Mouse (Mus musculus) midbrain, embryonic 10.5 days (tissue): ENCODE results near the gene Laptm5. TPM values are rescaled to one million over a fixed set of nuclear protein-coding genes. Genes with fewer than 3 reads are reported as not detected.

Source experiments
- DNase-seq: peaks from one replicate; pipeline ENCODE4 v3.0.0-alpha.2; 2017; ENCODE audit warnings: low spot score
- H3K27ac ChIP-seq: fragments of 300-500 bp; sonication (generic); replicated peaks from 2 replicates; pipeline ENCODE4 v1.5.1; 2016; ENCODE audit warnings: mild to moderate bottlenecking
- H3K27me3 ChIP-seq: fragments of 300-500 bp; sonication (generic); 2 replicates; pipeline ENCODE4 v1.6.1; 2016; ENCODE audit warnings: low read depth, mild to moderate bottlenecking; ENCODE audit not compliant: poor library complexity, severe bottlenecking
- H3K36me3 ChIP-seq: fragments of 300-500 bp; sonication (generic); 2 replicates; pipeline ENCODE4 v1.6.1; 2016; ENCODE audit warnings: mild to moderate bottlenecking, moderate library complexity
- H3K4me1 ChIP-seq: fragments of 300-500 bp; sonication (generic); 2 replicates; pipeline ENCODE4 v1.6.1; 2016
- H3K4me3 ChIP-seq: fragments of 300-500 bp; sonication (generic); 2 replicates; pipeline ENCODE4 v1.5.1; 2016; ENCODE audit warnings: mild to moderate bottlenecking, moderate library complexity
- H3K9me3 ChIP-seq: fragments of 300-500 bp; sonication (generic); replicated peaks from 2 replicates; pipeline ENCODE4 v1.6.1; 2016; ENCODE audit warnings: mild to moderate bottlenecking
- WGBS: fragments of 180-500 bp; shearing (Covaris S2); methylation state at CpG from one replicate; pipeline ENCODE4 v1.1.7; 2016; 5-methylcytosine and 5-hydroxymethylcytosine counted together
- polyA plus RNA-seq: library from polyadenylated mRNA; unstranded; fragments of >200 nt; fragmentation: Nextera tagmentation; extraction: Ambion mirVana; gene quantifications from 2 replicates; pipeline ENCODE4 v1.2.1, GENCODE M21; 2016

Gene Laptm5
- polyA plus RNA-seq, 1 experiment from 2014 or later: 16.7 TPM

- Histone ChIP-seq H3K27me3 (no peaks in the 10 kb centered on the region), H3K4me1 (peaks cover 42% of the 10 kb centered on the region), H3K9me3 (no peaks in the 10 kb centered on the region), H3K36me3 (no peaks in the 10 kb centered on the region), H3K4me3 (no peak overlapping the region), H3K27ac (no peak overlapping the region)
- 60% methylated on average over 7 of the region's 7 CpGs for whole genome bisulfite sequencing
- DNase-seq: no peak
Measured at GRCm38 (mm10) chr4:130915668-130916035, 2.7 kb downstream of the Laptm5 start.

GRCm38 (mm10) chr4:130916639-130917038 is 3.7 kb downstream of the Laptm5 start:
- H3K36me3 ChIP-seq: no peaks in the 10 kb centered on the region
- 84% methylated on average over 7 of the region's 7 CpGs for WGBS
- H3K9me3 ChIP-seq: no peaks in the 10 kb centered on the region
- DNase-seq: no peak
- no peak overlapping the region for H3K4me3 ChIP-seq
- H3K4me1 ChIP-seq: peaks cover 51% of the 10 kb centered on the region
- no peaks in the 10 kb centered on the region for H3K27me3 ChIP-seq
- H3K27ac ChIP-seq: no peak overlapping the region

- H3K4me3 ChIP-seq: no peak overlapping the region
- no peaks in the 10 kb centered on the region for H3K27me3 ChIP-seq
- peaks cover 60% of the 10 kb centered on the region for H3K4me1 ChIP-seq
- no peaks in the 10 kb centered on the region for H3K9me3 ChIP-seq
- DNase-seq: no peak
- no peaks in the 10 kb centered on the region for H3K36me3 ChIP-seq
- WGBS: 78% methylated on average over 4 of the region's 4 CpGs
- H3K27ac ChIP-seq: no peak overlapping the region
Measured at GRCm38 (mm10) chr4:130917564-130917963, 4.6 kb downstream of the Laptm5 start.

- 79% methylated on average over 10 of the region's 10 CpGs for WGBS
- H3K27ac ChIP-seq: peak overlapping the region; percentile 50; the same call in 1 of the 2 replicates
- H3K4me1 ChIP-seq: peaks cover 51% of the 10 kb centered on the region
- H3K4me3 ChIP-seq: no peak overlapping the region
- H3K36me3 ChIP-seq: no peaks in the 10 kb centered on the region
- no peaks in the 10 kb centered on the region for H3K27me3 ChIP-seq
- no peaks in the 10 kb centered on the region for H3K9me3 ChIP-seq
- no peak for DNase-seq
Measured at GRCm38 (mm10) chr4:130918805-130919749, 6.2 kb downstream of the Laptm5 start.

GRCm38 (mm10) chr4:130919750-130920356 is 6.9 kb downstream of the Laptm5 start:
- H3K27ac ChIP-seq: 0 out of 2 replicates have a peak overlapping the region, but pooled peaks have one; percentile 50
- peaks cover 49% of the 10 kb centered on the region for H3K4me1 ChIP-seq
- DNase-seq: no peak
- 70% methylated on average over 9 of the region's 9 CpGs for WGBS
- no peaks in the 10 kb centered on the region for H3K9me3 ChIP-seq
- no peak overlapping the region for H3K4me3 ChIP-seq
- H3K27me3 ChIP-seq: no peaks in the 10 kb centered on the region
- H3K36me3 ChIP-seq: no peaks in the 10 kb centered on the region

- Histone ChIP-seq H3K27ac (peak overlapping the region; percentile 29), H3K4me3 (no peak overlapping the region), H3K9me3 (no peaks in the 10 kb centered on the region), H3K4me1 (peaks cover 43% of the 10 kb centered on the region), H3K27me3 (no peaks in the 10 kb centered on the region), H3K36me3 (no peaks in the 10 kb centered on the region)
- 42% methylated on average over 12 of the region's 12 CpGs for WGBS
- DNase-seq: peak; percentile 27
Measured at GRCm38 (mm10) chr4:130920951-130921693, 8.2 kb downstream of the Laptm5 start.

GRCm38 (mm10) chr4:130921986-130922385 is 9.1 kb downstream of the Laptm5 start:
- DNase-seq: no peak
- Histone ChIP-seq H3K27ac (peak overlapping the region; percentile 10; the same call in 1 of the 2 replicates), H3K36me3 (no peaks in the 10 kb centered on the region), H3K4me3 (no peak overlapping the region), H3K9me3 (no peaks in the 10 kb centered on the region), H3K27me3 (no peaks in the 10 kb centered on the region), H3K4me1 (peaks cover 45% of the 10 kb centered on the region)
- 90% methylated on average over 10 of the region's 10 CpGs for WGBS

- Histone ChIP-seq H3K27me3 (no peaks in the 10 kb centered on the region), H3K4me1 (peaks cover 17% of the 10 kb centered on the region), H3K4me3 (no peak overlapping the region), H3K27ac (peak overlapping the region; percentile 46), H3K36me3 (no peaks in the 10 kb centered on the region), H3K9me3 (no peaks in the 10 kb centered on the region)
- WGBS: 60% methylated on average over 6 of the region's 6 CpGs
- no peak for DNase-seq
Measured at GRCm38 (mm10) chr4:130926274-130926673, 13.3 kb downstream of the Laptm5 start.

- WGBS: 91% methylated on average over 12 of the region's 12 CpGs
- H3K4me1 ChIP-seq: peaks cover 4% of the 10 kb centered on the region; the same call in 1 of the 2 replicates
Measured at GRCm38 (mm10) chr4:130927821-130928220, 14.9 kb downstream of the Laptm5 start.

GRCm38 (mm10) chr4:130942644-130943043 is 29.7 kb downstream of the Laptm5 start:
- Histone ChIP-seq H3K36me3 (no peaks in the 10 kb centered on the region), H3K9me3 (no peaks in the 10 kb centered on the region)
- 75% methylated on average over 14 of the region's 14 CpGs for WGBS

More at GRCm38 (mm10) chr4:130927821-130928220, 14.9 kb downstream of the Laptm5 start:
- Histone ChIP-seq H3K4me3 (no peak overlapping the region), H3K27ac (no peak overlapping the region), H3K36me3 (no peaks in the 10 kb centered on the region), H3K9me3 (0 out of 2 replicates have a peak, but pooled peaks cover 3% of the 10 kb centered on the region), H3K27me3 (no peaks in the 10 kb centered on the region)
- no peak for DNase-seq

GRCm38 (mm10) chr4:130944112-130944511 is 31.2 kb downstream of the Laptm5 start, which contains the start of gene Matn1:
TSS of gene Matn1 (plus strand) at chr4:130944385.
- Histone ChIP-seq H3K27ac (0 out of 2 replicates have a peak within 1 kb of the TSS, but pooled peaks have one; percentile 13), H3K27me3 (peaks cover 20% of the 10 kb centered on the region; the same call in 1 of the 2 replicates), H3K36me3 (no peaks in the 10 kb centered on the region), H3K4me1 (peaks cover 16% of the 10 kb centered on the region), H3K4me3 (no peak within 1 kb of the TSS), H3K9me3 (no peaks in the 10 kb centered on the region)
- 62% methylated on average over 6 of the region's 6 CpGs for WGBS
- no peak for DNase-seq

More at GRCm38 (mm10) chr4:130942644-130943043, 29.7 kb downstream of the Laptm5 start:
- peaks cover 20% of the 10 kb centered on the region; the same call in 1 of the 2 replicates for H3K27me3 ChIP-seq
- no peak overlapping the region for H3K27ac ChIP-seq
- no peak for DNase-seq
- H3K4me1 ChIP-seq: peaks cover 16% of the 10 kb centered on the region
- H3K4me3 ChIP-seq: no peak overlapping the region

GRCm38 (mm10) chr4:130944779-130945178 is 31.9 kb downstream of the Laptm5 start:
- 0 out of 2 replicates have a peak overlapping the region, but pooled peaks have one; percentile 13 for H3K27ac ChIP-seq
- no peak overlapping the region for H3K4me3 ChIP-seq
- no peaks in the 10 kb centered on the region for H3K9me3 ChIP-seq
- H3K27me3 ChIP-seq: peaks cover 20% of the 10 kb centered on the region; the same call in 1 of the 2 replicates
- WGBS: 90% methylated on average over 7 of the region's 7 CpGs
- H3K36me3 ChIP-seq: no peaks in the 10 kb centered on the region
- peaks cover 16% of the 10 kb centered on the region for H3K4me1 ChIP-seq
- no peak for DNase-seq
